Mouse (Mus musculus) splenic B cell, adult 2 months (primary cell): ENCODE results near the gene AC134908.4.

Source experiments
- DNase-seq: peaks from one replicate; pipeline ENCODE4 v3.0.0-alpha.2; 2011; ENCODE audit warnings: low read depth, low spot score
- H3K27me3 ChIP-seq: 2 replicates; pipeline ENCODE4 v1.6.1; 2012; ENCODE audit warnings: mild to moderate bottlenecking, low read length, moderate library complexity, mixed read lengths; ENCODE audit not compliant: control insufficient read depth, poor library complexity, insufficient read depth, severe bottlenecking
- H3K36me3 ChIP-seq: 2 replicates; pipeline ENCODE4 v1.6.1; 2012; ENCODE audit warnings: mild to moderate bottlenecking, low read length, moderate library complexity, mixed read lengths; ENCODE audit not compliant: control insufficient read depth, poor library complexity, insufficient read depth, severe bottlenecking

Gene AC134908.4

GRCm38 (mm10) chr17:25795609-25796092 lies at the start of gene AC134908.4:
TSS of gene AC134908.4 (minus strand) at chr17:25795659.
- no peaks in the 10 kb centered on the region for H3K27me3 ChIP-seq
- DNase-seq, result no peak

GRCm38 (mm10) chr17:25844396-25844901 lies 49.0 kb upstream of the AC134908.4 start, which contains the start of gene Rhot2:
TSS of gene Rhot2 (minus strand) at chr17:25844851.
- H3K27me3 ChIP-seq, result no peaks in the 10 kb centered on the region
- DNase-seq, result peak; percentile 92

More at GRCm38 (mm10) chr17:25795609-25796092, at the start of gene AC134908.4:
- no peaks in the 10 kb centered on the region for H3K36me3 ChIP-seq

GRCm38 (mm10) chr17:25843636-25844395 lies 48.4 kb upstream of the AC134908.4 start:
- DNase-seq, result no peak
- Histone ChIP-seq H3K36me3 (peaks cover 5% of the 10 kb centered on the region), H3K27me3 (no peaks in the 10 kb centered on the region)

More at GRCm38 (mm10) chr17:25844396-25844901, 49.0 kb upstream of the AC134908.4 start, which contains the start of gene Rhot2:
- peaks cover 5% of the 10 kb centered on the region for H3K36me3 ChIP-seq

- Histone ChIP-seq H3K36me3 (peaks cover 5% of the 10 kb centered on the region), H3K27me3 (no peaks in the 10 kb centered on the region)
- no peak for DNase-seq
Measured at GRCm38 (mm10) chr17:25843122-25843521, 47.7 kb upstream of the AC134908.4 start.

- H3K36me3 ChIP-seq, result peaks cover 5% of the 10 kb centered on the region
- H3K27me3 ChIP-seq, result no peaks in the 10 kb centered on the region
- no peak for DNase-seq
Measured at GRCm38 (mm10) chr17:25842509-25842908, 47.0 kb upstream of the AC134908.4 start.

- Histone ChIP-seq H3K27me3 (no peaks in the 10 kb centered on the region), H3K36me3 (peaks cover 5% of the 10 kb centered on the region; the same call in 1 of the 2 replicates)
- no peak for DNase-seq
Measured at GRCm38 (mm10) chr17:25841117-25841880, 45.8 kb upstream of the AC134908.4 start, which contains the start of gene Gm20683. TSS of gene Gm20683 (minus strand) at chr17:25841763.

GRCm38 (mm10) chr17:25840519-25840918 lies 45.1 kb upstream of the AC134908.4 start:
- Histone ChIP-seq H3K27me3 (no peaks in the 10 kb centered on the region), H3K36me3 (peaks cover 5% of the 10 kb centered on the region; the same call in 1 of the 2 replicates)
- DNase-seq, result no peak

- Histone ChIP-seq H3K36me3 (peaks cover 5% of the 10 kb centered on the region; the same call in 1 of the 2 replicates), H3K27me3 (no peaks in the 10 kb centered on the region)
- no peak for DNase-seq
Measured at GRCm38 (mm10) chr17:25839455-25840235, 44.2 kb upstream of the AC134908.4 start.

- H3K36me3 ChIP-seq, result peaks cover 5% of the 10 kb centered on the region; the same call in 1 of the 2 replicates
- H3K27me3 ChIP-seq, result no peaks in the 10 kb centered on the region
- no peak for DNase-seq
Measured at GRCm38 (mm10) chr17:25838904-25839303, 43.4 kb upstream of the AC134908.4 start.

- Histone ChIP-seq H3K27me3 (no peaks in the 10 kb centered on the region), H3K36me3 (peaks cover 5% of the 10 kb centered on the region; the same call in 1 of the 2 replicates)
- no peak for DNase-seq
Measured at GRCm38 (mm10) chr17:25837533-25837932, 42.1 kb upstream of the AC134908.4 start.

GRCm38 (mm10) chr17:25837076-25837410 lies 41.6 kb upstream of the AC134908.4 start, which contains the start of gene Rhbdl1:
TSS of gene Rhbdl1 (minus strand) at chr17:25837295.
- Histone ChIP-seq H3K36me3 (peaks cover 5% of the 10 kb centered on the region; the same call in 1 of the 2 replicates), H3K27me3 (no peaks in the 10 kb centered on the region)
- DNase-seq, result peak; percentile 41

- DNase-seq, result no peak
- H3K27me3 ChIP-seq, result no peaks in the 10 kb centered on the region
- H3K36me3 ChIP-seq, result peaks cover 5% of the 10 kb centered on the region; the same call in 1 of the 2 replicates
Measured at GRCm38 (mm10) chr17:25836397-25837075, 41.1 kb upstream of the AC134908.4 start.

- Histone ChIP-seq H3K36me3 (peaks cover 5% of the 10 kb centered on the region; the same call in 1 of the 2 replicates), H3K27me3 (no peaks in the 10 kb centered on the region)
- DNase-seq, result no peak
Measured at GRCm38 (mm10) chr17:25835816-25836215, 40.4 kb upstream of the AC134908.4 start.
